Mouse (Mus musculus): ENCODE results near the gene Osm. TPM values are rescaled to one million over a fixed set of nuclear protein-coding genes. Genes with fewer than 3 reads are reported as not detected.

Osm gene
- polyA plus RNA-seq, 1 experiment from 2014 or later: not detected

DNA sequence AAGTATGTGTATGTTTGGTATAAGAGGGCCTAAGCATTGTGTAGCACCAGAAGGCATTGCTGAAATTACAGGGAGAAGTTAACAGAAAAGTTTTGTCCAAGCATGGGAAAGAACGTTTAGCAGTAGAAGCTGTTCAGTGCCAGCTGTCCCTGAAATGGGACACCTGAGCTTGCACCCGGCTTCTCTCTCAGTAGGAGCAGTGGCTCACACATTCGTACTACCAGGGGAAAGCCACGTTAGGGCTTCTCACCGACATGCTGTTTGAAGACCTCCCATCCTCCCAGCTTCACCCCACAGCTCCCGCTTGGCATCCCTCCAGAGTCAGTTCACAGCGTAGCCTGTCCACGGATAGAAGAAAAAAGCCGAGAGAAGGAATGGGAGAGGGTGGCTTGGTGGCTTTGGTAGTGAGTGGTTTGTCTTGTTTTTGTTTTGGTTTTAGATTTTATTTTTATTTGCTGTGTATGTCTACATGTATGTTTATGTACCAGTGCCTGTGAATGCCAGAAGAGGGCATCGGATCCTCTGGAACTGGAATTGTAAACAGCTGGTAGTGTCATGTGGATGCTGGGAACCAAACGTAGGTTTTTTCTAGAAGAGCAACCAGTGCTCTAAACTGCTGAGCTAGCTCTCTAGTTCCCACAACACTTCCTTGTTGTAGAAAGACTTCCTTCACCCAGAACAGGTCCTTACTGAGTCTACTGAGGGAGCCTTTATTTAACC is 34.1 kb upstream of the Osm start:
- no peak overlapping the region for H3K4me3 ChIP-seq
- peaks cover 17% of the 10 kb centered on the region; the same call in 1 of the 2 replicates for H3K36me3 ChIP-seq
- H3K27me3 ChIP-seq (replicated peaks): no peaks in the 10 kb centered on the region
- 73% methylated on average over 11 of the region's 11 CpGs for WGBS
- ATAC-seq (ENCODE audit: insufficient number of reproducible peaks, low FRiP score): no peak
- no peak overlapping the region for H3K9ac ChIP-seq
- peaks cover 30% of the 10 kb centered on the region for H3K4me1 ChIP-seq (replicated peaks)
- H3K9me3 ChIP-seq (replicated peaks): no peaks in the 10 kb centered on the region
- H3K4me2 ChIP-seq: no peak overlapping the region
- H3K27ac ChIP-seq (ENCODE audit: poor library complexity, severe bottlenecking): no peak overlapping the region

GRCm38 (mm10) chr11:4202995-4203704 is 33.1 kb upstream of the Osm start:
- peak overlapping the region; percentile 69 for H3K27ac ChIP-seq (ENCODE audit: poor library complexity, severe bottlenecking)
- no peak overlapping the region for H3K4me2 ChIP-seq
- H3K36me3 ChIP-seq: peaks cover 25% of the 10 kb centered on the region; the same call in 1 of the 2 replicates
- no peak for ATAC-seq (ENCODE audit: insufficient number of reproducible peaks, low FRiP score)
- peaks cover 30% of the 10 kb centered on the region for H3K4me1 ChIP-seq (replicated peaks)
- no peaks in the 10 kb centered on the region for H3K9me3 ChIP-seq (replicated peaks)
- no peak overlapping the region for H3K4me3 ChIP-seq
- no peaks in the 10 kb centered on the region for H3K27me3 ChIP-seq (replicated peaks)
- 62% methylated on average over 12 of the region's 12 CpGs for WGBS
- no peak overlapping the region for H3K9ac ChIP-seq

DNA sequence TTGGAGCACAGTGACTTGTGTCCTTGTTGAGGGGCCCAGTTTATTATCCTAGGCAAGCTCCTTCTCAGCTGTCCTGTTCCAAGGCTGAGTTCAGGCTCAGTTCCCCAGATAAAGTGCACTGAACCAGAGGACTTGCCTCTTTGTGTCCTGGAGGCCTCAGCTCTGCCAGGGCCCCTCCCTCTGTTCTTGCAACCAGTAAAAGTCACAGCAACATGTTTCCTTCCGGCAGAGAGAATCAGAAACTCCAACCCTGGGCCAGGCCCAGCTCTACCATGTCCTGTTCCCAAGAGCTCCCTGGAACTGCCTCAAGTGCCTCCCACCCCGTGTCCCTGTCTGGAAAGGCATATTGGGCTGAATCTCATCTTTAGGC is 32.5 kb upstream of the Osm start:
- Histone ChIP-seq H3K9ac (no peak overlapping the region), H3K9me3 (replicated peaks) (no peaks in the 10 kb centered on the region), H3K27me3 (replicated peaks) (no peaks in the 10 kb centered on the region), H3K4me3 (no peak overlapping the region), H3K27ac (ENCODE audit: poor library complexity, severe bottlenecking) (peak overlapping the region; percentile 69), H3K4me2 (no peak overlapping the region), H3K4me1 (replicated peaks) (peaks cover 30% of the 10 kb centered on the region), H3K36me3 (peaks cover 28% of the 10 kb centered on the region; the same call in 1 of the 2 replicates)
- peak; percentile 72; the same call in 1 of the 2 replicates for ATAC-seq (ENCODE audit: insufficient number of reproducible peaks, low FRiP score)
- 39% methylated on average over 2 of the region's 2 CpGs for WGBS

GRCm38 (mm10) chr11:4205097-4205655 is 31.0 kb upstream of the Osm start:
- H3K4me2 ChIP-seq: no peak overlapping the region
- no peaks in the 10 kb centered on the region for H3K27me3 ChIP-seq (replicated peaks)
- peaks cover 30% of the 10 kb centered on the region for H3K4me1 ChIP-seq (replicated peaks)
- no peaks in the 10 kb centered on the region for H3K9me3 ChIP-seq (replicated peaks)
- no peak overlapping the region for H3K9ac ChIP-seq
- no peak overlapping the region for H3K27ac ChIP-seq (ENCODE audit: poor library complexity, severe bottlenecking)
- 78% methylated on average over 5 of the region's 5 CpGs for WGBS
- no peak for ATAC-seq (ENCODE audit: insufficient number of reproducible peaks, low FRiP score)
- no peak overlapping the region for H3K4me3 ChIP-seq
- H3K36me3 ChIP-seq: peaks cover 37% of the 10 kb centered on the region

DNA sequence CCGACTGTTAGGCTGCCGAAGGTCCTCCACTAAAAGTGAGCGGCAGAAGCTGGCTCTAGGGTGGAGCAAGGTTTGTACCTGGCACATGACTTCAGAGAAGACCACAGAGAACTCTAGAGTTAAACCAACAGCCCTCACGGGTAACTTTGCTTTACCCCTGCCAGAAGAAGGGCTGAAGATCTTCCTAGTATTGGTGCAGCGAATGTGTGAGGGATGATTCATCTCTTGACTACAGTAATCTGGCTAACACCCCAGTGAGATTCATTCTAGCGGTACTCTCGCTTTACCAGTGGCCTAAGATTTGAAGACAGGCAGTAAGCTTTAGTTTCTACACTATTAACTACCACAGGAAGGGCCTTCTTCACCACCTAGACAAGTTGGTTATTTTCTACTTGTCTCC is 30.3 kb upstream of the Osm start:
- H3K27me3 ChIP-seq (replicated peaks): no peaks in the 10 kb centered on the region
- H3K36me3 ChIP-seq: peaks cover 44% of the 10 kb centered on the region
- no peaks in the 10 kb centered on the region for H3K9me3 ChIP-seq (replicated peaks)
- 84% methylated on average over 7 of the region's 7 CpGs for WGBS
- no peak for ATAC-seq (ENCODE audit: insufficient number of reproducible peaks, low FRiP score)
- no peak overlapping the region for H3K9ac ChIP-seq
- no peak overlapping the region for H3K4me3 ChIP-seq
- H3K4me2 ChIP-seq: no peak overlapping the region
- no peak overlapping the region for H3K27ac ChIP-seq (ENCODE audit: poor library complexity, severe bottlenecking)
- peaks cover 30% of the 10 kb centered on the region for H3K4me1 ChIP-seq (replicated peaks)

DNA sequence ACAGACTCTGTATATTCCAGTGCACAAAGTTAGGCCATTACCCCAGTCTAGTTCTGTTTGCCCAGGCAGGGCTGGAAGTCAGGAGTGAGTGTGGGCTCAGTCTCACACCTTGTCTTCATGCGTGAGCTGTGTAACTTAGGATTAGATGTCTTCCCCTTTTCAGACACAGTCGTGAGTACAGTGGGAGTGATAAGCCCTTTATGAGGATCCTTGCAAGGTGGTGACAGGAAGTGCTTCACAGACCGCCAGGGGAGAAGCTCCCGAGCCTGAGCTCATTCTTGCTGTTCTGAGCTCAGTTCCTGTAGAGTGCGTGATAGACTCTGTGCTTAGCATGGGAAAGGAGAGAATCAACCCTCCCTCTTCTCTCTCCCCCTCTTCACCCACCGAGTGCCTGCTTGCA is 29.7 kb upstream of the Osm start:
- H3K4me3 ChIP-seq: no peak overlapping the region
- H3K9me3 ChIP-seq (replicated peaks): no peaks in the 10 kb centered on the region
- peaks cover 47% of the 10 kb centered on the region for H3K36me3 ChIP-seq
- H3K4me1 ChIP-seq (replicated peaks): peaks cover 30% of the 10 kb centered on the region
- H3K9ac ChIP-seq: no peak overlapping the region
- no peak overlapping the region for H3K27ac ChIP-seq (ENCODE audit: poor library complexity, severe bottlenecking)
- 42% methylated on average over 6 of the region's 6 CpGs for WGBS
- H3K4me2 ChIP-seq: no peak overlapping the region
- H3K27me3 ChIP-seq (replicated peaks): no peaks in the 10 kb centered on the region
- ATAC-seq (ENCODE audit: insufficient number of reproducible peaks, low FRiP score): no peak

GRCm38 (mm10) chr11:4207655-4208054 is 28.6 kb upstream of the Osm start:
- no peaks in the 10 kb centered on the region for H3K9me3 ChIP-seq (replicated peaks)
- no peak overlapping the region for H3K9ac ChIP-seq
- peaks cover 25% of the 10 kb centered on the region for H3K4me1 ChIP-seq (replicated peaks)
- H3K36me3 ChIP-seq: peaks cover 56% of the 10 kb centered on the region
- no peak overlapping the region for H3K27ac ChIP-seq (ENCODE audit: poor library complexity, severe bottlenecking)
- ATAC-seq (ENCODE audit: insufficient number of reproducible peaks, low FRiP score): no peak
- H3K4me2 ChIP-seq: no peak overlapping the region
- WGBS: 84% methylated on average over 9 of the region's 9 CpGs
- H3K27me3 ChIP-seq (replicated peaks): no peaks in the 10 kb centered on the region
- no peak overlapping the region for H3K4me3 ChIP-seq

DNA sequence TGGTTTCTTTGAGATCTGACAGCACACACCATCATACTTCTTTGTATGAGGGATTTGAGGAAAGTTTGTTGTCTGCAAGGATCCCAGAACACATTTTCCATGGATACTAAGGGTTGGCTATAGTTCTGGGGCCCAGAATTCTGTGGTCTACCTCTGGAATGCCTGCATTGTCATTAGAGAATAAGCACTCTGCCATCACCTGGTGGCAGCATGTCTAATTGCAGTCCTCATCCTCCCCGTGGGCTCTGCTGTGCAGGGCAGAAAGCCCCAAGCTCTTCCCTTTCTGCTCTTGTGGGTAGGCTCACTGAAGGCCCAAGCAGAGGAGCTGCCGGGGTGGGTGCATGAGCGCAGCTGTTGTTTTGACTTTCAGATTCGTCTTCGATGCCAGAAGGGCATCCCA is 26.7 kb upstream of the Osm start:
- no peak overlapping the region for H3K9ac ChIP-seq
- no peaks in the 10 kb centered on the region for H3K9me3 ChIP-seq (replicated peaks)
- no peak for ATAC-seq (ENCODE audit: insufficient number of reproducible peaks, low FRiP score)
- no peaks in the 10 kb centered on the region for H3K27me3 ChIP-seq (replicated peaks)
- peaks cover 75% of the 10 kb centered on the region for H3K36me3 ChIP-seq
- peaks cover 14% of the 10 kb centered on the region; the same call in 1 of the 2 replicates for H3K4me1 ChIP-seq (replicated peaks)
- H3K4me2 ChIP-seq: no peak overlapping the region
- WGBS: 71% methylated on average over 5 of the region's 5 CpGs
- H3K4me3 ChIP-seq: no peak overlapping the region
- H3K27ac ChIP-seq (ENCODE audit: poor library complexity, severe bottlenecking): no peak overlapping the region

GRCm38 (mm10) chr11:4210786-4211185 is 25.4 kb upstream of the Osm start:
- Histone ChIP-seq H3K4me2 (no peak overlapping the region), H3K4me3 (no peak overlapping the region), H3K36me3 (peaks cover 76% of the 10 kb centered on the region), H3K27me3 (replicated peaks) (no peaks in the 10 kb centered on the region), H3K27ac (ENCODE audit: poor library complexity, severe bottlenecking) (no peak overlapping the region), H3K4me1 (replicated peaks) (peaks cover 9% of the 10 kb centered on the region), H3K9ac (no peak overlapping the region), H3K9me3 (replicated peaks) (no peaks in the 10 kb centered on the region)
- 69% methylated on average over 1 of the region's 1 CpGs for WGBS
- no peak for ATAC-seq (ENCODE audit: insufficient number of reproducible peaks, low FRiP score)

DNA sequence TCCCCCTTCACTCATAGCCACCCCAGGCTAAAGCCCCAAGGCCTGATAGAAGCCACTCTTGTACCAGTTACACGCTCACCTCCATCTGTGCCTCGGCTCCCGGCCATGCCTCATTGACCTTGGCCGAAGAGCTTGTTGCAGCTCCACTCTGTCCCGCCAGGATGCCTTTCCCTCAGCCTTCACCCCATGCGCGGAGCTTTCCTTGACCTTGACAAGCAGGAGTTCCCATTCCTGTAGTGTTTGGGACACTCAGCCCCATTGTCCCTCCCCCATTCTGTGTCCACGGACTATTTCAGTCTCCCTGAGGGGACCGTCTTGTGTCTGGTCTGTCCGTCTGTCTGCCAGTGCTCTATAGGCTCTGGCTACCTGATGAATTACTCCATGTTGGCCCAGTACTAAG is 23.1 kb upstream of the Osm start:
- Histone ChIP-seq H3K9ac (no peak overlapping the region), H3K27me3 (replicated peaks) (no peaks in the 10 kb centered on the region), H3K27ac (ENCODE audit: poor library complexity, severe bottlenecking) (no peak overlapping the region), H3K4me2 (no peak overlapping the region), H3K9me3 (replicated peaks) (no peaks in the 10 kb centered on the region), H3K4me3 (no peak overlapping the region), H3K36me3 (peaks cover 57% of the 10 kb centered on the region), H3K4me1 (replicated peaks) (peaks cover 10% of the 10 kb centered on the region)
- 75% methylated on average over 10 of the region's 10 CpGs for WGBS
- no peak for ATAC-seq (ENCODE audit: insufficient number of reproducible peaks, low FRiP score)

GRCm38 (mm10) chr11:4214572-4214971 is 21.6 kb upstream of the Osm start:
- H3K4me1 ChIP-seq (replicated peaks): peaks cover 15% of the 10 kb centered on the region
- H3K4me2 ChIP-seq: no peak overlapping the region
- no peak for ATAC-seq (ENCODE audit: insufficient number of reproducible peaks, low FRiP score)
- H3K9ac ChIP-seq: no peak overlapping the region
- H3K36me3 ChIP-seq: peaks cover 50% of the 10 kb centered on the region
- no peaks in the 10 kb centered on the region for H3K9me3 ChIP-seq (replicated peaks)
- H3K27me3 ChIP-seq (replicated peaks): no peaks in the 10 kb centered on the region
- H3K27ac ChIP-seq (ENCODE audit: poor library complexity, severe bottlenecking): no peak overlapping the region
- 95% methylated on average over 14 of the region's 14 CpGs for WGBS
- no peak overlapping the region for H3K4me3 ChIP-seq
